Mouse (Mus musculus) T-helper 17 cell (primary cell): ENCODE measurements around the gene Psmc4.

Source experiments
- in situ Hi-C, 2 experiments: fragments of 300-600 bp; cut with MboI, MseI; formaldehyde crosslinking; loops; 1 replicate in 1 of 2; 2 replicates in 1 of 2; pipeline ENCODE4 v1.15.1; 2025; ENCODE audit warnings: high pct_unique_total_duplicates in 2 of 2

Gene Psmc4

DNA sequence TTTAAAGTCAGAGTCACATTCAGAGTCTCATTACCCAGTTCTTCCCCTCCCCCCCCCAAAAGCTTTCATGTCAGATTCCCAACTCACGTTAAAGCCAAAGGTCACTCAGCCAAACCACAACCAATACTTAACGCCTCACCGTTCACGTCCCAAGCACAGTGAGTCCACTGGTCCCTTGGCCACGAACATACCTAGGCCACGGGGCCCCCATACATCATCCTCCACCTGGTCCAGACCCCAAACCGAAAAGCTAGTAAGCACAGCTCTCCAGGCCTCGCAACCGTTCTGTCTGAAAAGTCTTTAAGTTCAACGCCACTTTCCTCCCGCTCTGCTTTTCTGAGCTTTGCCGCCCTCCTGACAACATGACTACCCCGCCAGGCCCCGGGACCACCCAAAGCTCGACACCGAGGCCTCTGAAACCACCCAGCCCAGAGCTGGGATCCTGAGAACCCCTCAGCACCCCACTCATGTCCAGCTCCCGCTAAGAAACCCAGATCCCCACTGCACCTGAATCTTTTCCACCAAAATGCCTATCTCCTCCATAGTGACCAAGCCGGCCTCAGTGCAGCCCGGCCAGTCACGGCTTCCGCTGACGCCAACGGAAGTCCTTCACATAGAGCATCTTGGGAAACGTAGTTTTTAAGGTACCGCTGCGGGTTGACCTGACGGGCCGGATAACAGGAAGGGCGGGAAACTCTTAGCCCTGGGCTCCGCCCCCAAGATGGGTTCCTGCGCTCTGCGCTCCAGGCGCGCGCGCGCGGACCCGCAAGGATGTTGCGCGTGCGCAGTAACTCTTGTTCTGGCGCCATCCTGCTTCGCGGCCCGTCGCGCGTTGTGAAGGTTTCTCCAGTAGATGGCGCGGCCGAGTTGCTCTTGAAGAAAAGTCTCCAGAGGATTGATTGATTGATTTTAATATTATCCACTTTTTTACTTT, at the start of gene Psmc4:
TSS of gene Psmc4 (minus strand) at position 626 of the 934 bp plus-strand sequence.
- in situ Hi-C loops, result loop anchor here in 1 of 2 experiments (5.0 kb wide), 1 partner anchor 113 kb away; no protein-coding TSS in a partner anchor

DNA sequence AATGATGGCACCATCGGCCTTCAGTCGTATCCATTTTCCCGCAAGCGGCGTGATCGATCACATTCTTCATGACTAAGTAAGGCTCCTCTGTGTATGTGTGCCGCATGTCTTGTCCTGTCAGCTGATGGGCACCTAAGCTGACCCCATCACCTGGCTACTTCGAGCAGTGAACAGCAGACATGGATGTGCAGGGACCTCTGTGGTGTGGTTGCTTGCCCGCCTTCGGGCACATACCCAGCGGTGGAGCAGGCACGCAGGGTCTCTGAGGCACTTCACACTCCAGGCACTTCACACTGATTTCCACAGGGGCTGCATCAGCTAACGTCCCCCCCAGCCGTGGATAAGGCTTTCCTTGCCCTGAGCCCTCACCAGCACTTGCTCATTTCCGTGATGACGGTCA, 49.2 kb upstream of the Psmc4 start:
- in situ Hi-C loops, result loop anchor here in 1 of 2 experiments (10.0 kb wide), 1 partner anchor 1306 kb away; no protein-coding TSS in a partner anchor

DNA sequence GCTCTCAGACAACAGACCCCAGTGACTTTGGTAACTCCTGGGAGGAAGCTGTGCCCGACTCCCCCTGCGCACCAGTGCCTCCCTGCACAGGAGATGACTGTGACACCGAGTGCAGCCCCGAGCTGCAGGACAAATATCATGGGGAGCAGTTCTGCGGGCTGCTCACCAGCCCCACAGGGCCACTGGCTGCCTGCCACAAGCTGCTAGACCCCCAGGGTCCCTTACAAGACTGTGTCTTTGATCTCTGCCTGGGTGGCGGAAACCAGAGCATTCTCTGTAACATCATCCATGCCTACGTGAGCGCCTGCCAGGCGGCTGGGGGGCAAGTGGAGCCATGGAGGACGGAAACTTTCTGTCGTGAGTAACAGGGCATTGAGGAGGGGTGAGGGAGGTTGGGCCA, 43.6 kb upstream of the Psmc4 start:
- in situ Hi-C loops, result loop anchor here in 1 of 2 experiments (10.0 kb wide), 1 partner anchor 1311 kb away; no protein-coding TSS in a partner anchor

DNA sequence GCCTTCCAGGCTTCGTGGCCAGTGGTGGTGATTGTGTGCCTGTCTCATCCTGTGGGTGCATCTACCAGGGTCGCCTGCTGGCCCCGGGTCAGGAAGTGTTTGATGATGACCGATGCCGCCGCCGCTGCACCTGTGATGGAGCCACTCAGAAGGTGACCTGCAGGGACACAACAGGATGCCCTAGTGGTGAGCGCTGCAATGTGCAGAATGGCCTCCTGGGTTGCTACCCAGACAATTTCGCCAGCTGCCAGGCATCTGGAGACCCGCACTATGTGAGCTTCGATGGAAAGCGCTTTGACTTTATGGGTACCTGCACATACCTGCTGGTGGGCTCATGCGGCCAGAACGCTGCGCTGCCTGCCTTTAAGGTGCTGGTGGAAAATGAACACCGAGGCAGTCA, 36.3 kb upstream of the Psmc4 start:
- in situ Hi-C loops, result no loop called here

DNA sequence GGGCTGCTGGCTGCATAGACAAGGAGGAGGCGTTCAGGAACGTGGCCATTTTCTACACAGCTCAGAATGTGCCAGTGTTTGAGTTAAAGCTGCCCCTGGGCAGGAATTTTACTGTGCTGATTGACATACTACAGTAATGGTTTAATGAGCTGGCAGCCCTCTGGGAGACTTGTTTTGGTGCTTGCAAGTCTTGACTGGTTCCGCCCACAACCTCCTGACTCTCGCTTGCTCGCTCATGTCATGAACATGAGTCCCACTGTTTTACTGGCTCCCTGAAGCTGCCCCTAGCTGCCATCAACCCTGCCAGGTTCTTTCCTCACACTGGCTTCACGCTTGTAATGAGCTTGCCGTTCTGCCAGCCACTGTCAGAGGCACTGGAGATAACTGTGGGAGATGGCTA, 34.3 kb upstream of the Psmc4 start:
- in situ Hi-C loops, result no loop called here

DNA sequence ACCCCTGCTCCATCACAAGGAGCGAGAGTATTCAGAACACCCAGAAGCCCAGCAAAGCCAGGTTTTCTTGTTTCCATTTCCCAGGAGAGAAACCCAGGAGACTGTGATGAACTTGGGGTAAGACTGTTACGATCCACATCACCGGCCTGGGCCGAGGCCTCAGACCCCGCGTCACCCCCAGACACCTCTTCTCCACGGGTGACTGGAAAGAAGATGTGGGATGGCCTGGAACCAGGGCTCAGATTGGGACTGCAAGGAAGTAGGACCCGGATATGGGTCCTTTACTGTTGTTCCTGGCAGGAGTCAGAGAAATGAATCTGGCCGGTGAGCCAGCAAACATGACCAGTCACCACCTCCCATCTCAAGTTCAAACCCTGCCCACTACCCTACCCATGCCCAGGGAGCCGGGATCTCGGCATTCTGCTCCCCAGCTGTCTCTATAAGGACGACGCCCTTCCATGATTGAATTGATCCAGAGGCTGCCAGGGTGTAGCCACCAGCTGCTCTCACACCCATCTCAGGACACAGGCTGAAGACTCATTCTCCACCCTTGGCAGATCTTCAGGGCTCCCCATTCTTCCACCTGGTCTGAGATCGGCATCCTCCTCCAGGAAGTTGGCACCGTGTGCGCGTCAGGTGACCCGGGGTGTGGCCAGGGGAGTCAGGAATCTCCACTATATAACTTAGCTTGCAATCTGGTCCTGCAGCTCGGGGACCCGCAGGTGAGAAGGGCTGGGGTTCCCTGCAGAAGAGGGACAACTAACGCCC, 20.8 kb upstream of the Psmc4 start, which contains the start of gene Fcgbp:
TSS of gene Fcgbp (plus strand) at position 706 of the 768 bp plus-strand sequence.
- in situ Hi-C loops, result loop anchor here in 1 of 2 experiments (5.0 to 10.0 kb wide), 2 partner anchors 62 to 174 kb away; no protein-coding TSS in a partner anchor

DNA sequence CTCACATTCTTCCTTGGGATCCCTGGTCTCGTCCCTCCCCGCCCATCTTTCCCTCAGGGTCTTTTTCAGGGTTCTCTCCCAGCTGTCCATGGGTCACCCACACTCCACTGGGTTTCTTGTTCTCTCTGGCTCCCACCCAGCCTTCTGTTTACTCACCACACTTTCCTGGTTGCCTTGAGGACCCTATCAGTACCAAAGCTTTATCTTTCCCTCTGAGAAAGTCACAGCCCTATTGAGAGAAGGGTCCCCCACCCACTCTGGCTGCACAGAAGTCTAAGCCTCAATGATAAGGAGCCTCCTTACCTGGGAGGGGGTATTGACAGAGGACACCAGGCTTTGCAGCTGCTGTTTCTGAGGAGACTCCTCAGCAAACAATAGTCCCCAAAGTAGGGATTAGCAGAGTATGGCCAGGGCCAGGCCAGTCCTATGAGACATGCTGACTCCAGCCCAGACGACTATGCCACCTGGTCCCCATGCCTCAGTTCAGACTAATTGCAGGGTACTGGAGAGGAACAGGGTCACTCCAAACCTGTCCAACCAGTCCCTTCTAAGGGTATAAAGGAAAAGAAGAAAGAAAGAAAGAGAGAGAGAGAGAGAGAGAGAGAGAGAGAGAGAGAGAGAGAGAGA, 19.8 kb upstream of the Psmc4 start:
- in situ Hi-C loops, result loop anchor here in 1 of 2 experiments (5.0 to 10.0 kb wide), 2 partner anchors 63 to 175 kb away; no protein-coding TSS in a partner anchor

DNA sequence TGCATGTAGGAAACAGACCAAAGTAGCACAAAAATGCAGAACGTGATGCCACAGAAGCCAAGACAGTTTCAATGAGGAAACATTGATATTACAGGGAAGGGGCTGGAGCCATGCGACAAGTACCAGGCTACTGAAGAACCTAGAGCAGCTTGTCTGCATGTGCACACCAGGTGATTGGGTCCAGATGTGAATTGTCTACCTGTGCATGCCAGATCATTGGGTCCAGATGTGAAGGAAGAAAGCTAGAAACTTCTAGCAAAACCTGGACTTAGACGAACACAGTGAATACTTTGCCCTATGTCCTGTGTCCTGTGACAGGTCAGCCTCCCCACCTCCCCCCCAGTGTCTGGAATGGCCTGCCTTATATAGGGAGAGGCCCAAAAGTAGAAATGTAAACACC, 18.8 kb upstream of the Psmc4 start:
- in situ Hi-C loops, result no loop called here

DNA sequence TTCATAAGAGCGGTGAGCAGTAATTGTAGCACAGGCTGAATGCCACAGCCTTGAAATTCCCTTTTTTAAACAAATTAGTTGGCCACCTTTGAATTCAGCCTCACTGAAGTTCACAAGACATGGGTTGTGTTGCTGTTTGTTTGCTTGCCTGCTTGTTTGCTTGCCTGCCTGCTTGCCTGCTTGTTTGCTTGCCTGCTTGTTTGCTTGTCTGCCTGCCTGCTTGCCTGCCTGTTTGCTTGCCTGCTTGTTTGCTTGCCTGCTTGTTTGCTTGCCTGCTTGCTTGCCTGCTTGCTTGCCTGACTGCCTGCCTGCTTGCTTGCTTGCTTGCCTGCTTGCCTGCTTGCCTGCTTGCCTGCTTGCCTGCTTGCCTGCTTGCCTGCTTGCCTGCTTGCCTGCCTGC, 10.1 kb upstream of the Psmc4 start:
- in situ Hi-C loops, result no loop called here

DNA sequence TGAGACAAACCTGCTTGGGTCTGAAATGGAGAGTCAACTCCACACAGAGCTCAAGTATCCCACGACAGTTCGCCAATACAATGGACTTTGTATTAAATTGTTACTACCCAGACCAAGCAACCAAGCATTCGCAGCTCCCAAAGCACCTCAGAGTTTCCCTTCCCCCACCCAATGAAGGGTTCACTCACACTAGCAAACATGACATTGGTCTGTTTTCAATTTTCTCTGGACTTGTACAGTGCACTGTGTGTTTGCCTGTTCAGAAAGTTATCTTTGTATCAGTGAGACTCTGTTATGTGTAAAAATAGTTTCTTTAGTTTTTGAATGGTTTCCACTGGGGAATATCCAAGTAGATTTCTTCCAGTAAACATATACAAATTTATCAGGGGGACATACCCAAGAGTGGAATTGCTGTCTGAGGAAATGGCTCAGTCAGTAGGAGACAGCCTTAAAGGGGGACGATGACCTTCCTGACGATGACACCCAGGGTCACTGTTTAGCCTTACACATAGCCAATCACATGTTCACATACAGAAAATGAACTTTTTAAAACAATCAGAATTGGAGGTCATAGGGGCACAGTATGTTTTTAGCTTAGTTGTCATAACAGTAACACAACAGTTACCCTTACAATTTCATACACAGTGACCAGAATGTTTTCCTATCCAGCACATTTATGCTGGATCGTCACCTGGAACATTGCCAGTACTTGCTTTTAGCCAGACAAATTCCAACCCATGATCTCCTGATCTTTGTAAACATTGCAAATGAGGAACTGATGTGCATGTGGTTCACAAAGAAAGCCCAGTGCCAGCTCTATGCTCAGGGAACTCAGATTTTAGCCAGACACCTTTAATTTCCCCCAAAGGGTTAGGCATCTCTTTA, 3.4 kb upstream of the Psmc4 start:
- in situ Hi-C loops, result loop anchor here in 1 of 2 experiments (5.0 kb wide), 1 partner anchor 109 kb away; no protein-coding TSS in a partner anchor

DNA sequence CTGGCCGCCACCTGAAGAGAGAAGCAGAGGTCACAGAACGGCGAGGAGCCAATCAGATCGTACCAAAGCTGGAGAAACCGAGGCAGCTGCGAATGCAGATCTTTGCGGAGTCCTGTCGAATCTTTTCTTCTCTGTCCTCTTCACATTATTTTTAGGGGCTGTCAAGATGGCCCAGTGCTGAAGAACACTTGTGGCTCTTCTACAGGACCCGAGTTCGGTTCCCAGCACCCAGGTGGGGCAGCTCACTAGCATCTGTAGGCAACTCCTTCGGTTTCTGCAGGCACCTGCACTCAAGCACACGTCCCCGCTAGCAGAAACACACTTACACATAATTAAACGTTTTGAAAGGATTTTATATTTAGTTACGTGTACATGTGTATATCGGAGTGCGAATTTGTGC, 683 bp upstream of the Psmc4 start:
- in situ Hi-C loops, result loop anchor here in 1 of 2 experiments (5.0 kb wide), 1 partner anchor 112 kb away; no protein-coding TSS in a partner anchor

DNA sequence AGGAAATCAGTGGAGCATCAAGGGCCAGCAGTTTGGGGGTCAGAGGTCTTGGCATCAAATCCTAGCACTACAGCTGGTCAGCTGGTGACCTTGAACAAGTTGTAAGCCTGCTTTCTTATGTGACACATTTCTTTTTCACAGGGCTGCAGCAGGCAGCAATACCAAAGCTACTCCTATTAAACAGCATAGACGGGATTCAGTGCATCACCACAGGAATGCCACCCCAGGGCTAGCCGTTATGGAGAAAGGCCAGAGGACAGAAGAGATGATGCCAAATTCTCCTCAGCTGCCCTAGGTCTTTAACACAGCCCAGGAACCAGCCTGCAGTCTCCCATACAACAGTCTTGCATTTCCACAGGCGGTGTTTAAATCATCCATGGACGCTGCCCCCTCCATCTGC, 5.4 kb downstream of the Psmc4 start:
- in situ Hi-C loops, result no loop called here

DNA sequence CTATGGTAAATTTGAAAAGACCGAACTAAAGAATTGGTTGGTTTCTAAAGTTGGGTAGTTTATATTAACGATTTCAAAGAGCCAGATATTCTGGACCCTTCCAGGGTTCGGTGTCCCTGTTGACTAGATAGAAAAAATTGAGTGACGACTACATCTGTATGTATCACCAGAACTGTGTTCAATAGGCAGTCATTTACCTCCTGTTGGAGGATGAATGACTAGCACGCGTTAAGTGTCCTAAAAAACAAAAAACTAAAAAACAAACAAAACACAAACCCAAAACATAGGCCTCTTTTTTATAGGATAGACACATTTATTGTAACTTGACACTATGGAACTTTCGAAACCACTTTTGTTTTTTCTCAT, 35.5 kb downstream of the Psmc4 start:
- in situ Hi-C loops, result no loop called here

DNA sequence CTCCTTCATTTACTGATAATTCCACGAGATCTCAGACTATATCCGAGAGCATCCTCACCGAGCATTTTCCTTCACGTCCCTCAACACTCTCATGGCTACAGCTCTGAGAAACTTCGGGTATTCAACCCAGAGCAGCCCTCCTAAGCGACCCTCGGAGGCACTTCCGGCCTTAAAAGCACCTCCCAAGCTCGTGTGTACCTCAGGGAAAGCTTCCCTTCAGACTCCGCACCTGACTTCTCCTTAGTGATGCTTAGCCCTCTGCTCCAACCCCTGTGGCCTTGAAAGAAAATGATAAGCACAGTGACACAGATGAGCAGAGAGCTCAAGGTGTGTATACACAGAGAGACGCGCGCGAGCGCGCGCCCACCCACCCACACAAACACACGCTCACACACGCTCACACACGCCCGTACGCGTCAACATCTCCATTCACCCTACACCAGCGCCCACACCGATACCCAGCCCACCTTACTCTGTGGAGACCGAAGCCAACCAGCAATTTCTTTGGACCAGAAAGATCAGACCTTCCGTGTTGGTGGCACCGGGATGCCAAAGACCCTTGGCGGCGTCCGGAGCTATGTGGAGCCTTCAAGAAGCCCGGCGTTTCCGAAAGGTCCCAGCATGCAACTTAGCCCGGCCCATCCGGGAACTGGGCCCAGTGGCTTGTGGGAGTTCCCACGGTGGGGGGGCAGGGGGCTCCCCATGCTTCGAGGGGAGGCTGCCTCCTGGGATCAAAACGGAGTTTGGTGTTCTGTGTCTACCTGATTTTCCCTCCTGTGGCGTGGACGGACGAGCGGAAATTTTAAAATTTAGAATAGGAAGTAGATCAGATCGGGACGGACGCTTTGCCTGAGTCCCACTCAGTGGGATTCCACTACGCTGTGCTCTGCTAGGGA, 36.1 kb downstream of the Psmc4 start, which contains the start of gene Zfp850:
TSS of gene Zfp850 (minus strand) at position 567 of the 896 bp plus-strand sequence.
- in situ Hi-C loops, result no loop called here

DNA sequence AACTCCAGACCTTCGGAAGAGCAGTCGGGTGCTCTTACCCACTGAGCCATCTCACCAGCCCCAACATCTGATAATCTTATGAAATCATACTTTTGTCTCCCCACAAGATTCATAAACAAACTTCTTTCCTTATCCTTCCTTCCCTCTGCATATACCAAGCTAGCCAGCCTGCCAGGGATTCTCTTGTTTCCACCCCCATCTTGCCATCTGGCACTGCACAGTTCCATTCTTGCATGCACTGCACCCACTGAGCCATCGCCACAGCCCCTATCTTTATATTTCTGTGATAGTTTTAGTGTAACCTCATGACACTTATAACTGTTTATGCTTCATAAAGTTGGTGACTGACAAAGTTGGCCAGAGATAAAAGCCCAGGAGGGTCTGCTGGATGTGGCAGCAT, 39.6 kb downstream of the Psmc4 start:
- in situ Hi-C loops, result no loop called here
